14 mouse cellular contexts compared by ENCODE assay signal in the genomic region with DNA sequence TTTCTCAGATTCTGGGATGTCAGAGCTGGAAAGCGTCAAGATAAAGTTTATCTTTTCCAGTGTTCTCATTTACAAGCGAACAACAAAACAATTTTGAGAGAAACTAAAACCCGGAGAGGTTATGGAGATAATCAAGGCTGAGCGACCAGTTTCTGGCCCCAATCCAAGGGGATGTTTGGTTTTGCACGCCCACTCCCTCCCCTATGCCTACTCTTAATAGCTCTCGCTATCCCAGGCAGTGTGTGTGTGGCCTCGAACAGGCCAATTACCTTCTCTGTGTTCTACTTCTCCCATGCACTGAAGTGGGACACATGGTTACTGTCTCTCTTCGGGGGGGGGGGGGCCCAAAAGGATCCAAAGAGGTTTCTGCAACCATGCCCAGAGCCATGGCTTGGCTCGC.
DNase-seq lines count a peak whose midpoint lies in the region; ATAC-seq lines count a peak whose summit lies in the region.
"Had no signal": no experiment of that assay in that cellular context is flagged by ENCODE, and none has a peak within 500 bp of the region (broad histone marks: within the 10 kb centered on the region; RNA-seq: fewer than 3 reads in every experiment).

No protein-coding gene starts in this region.

- no peak overlapping the region for H3K9ac ChIP-seq in heart, embryonic 11.5 days (ENCODE audit: low read depth, low read length)
- no peak overlapping the region for H3K9ac ChIP-seq in liver, embryonic 11.5 days (ENCODE audit: low read depth, low read length)
- no peak overlapping the region for H3K9ac ChIP-seq in liver, embryonic 12.5 days
- H3K9ac ChIP-seq: liver, embryonic 13.5 days had no signal

- H3K27ac ChIP-seq in heart, embryonic 11.5 days (ENCODE audit: low read depth, low read length), result no peak overlapping the region
- H3K27ac ChIP-seq in liver, embryonic 11.5 days (ENCODE audit: low read depth, low read length), result no peak overlapping the region
- H3K27ac ChIP-seq in liver, embryonic 12.5 days, result no peak overlapping the region
- H3K27ac ChIP-seq: liver, embryonic 13.5 days; macrophage had no signal

- peak overlapping the region; percentile 14; the same call in 1 of the 2 replicates for H3K4me2 ChIP-seq in heart, embryonic 11.5 days
- H3K4me2 ChIP-seq in liver, embryonic 11.5 days, result no peak overlapping the region
- H3K4me2 ChIP-seq in liver, embryonic 12.5 days, result no peak overlapping the region
- H3K4me2 ChIP-seq: liver, embryonic 13.5 days had no signal

- H3K36me3 ChIP-seq in heart, embryonic 11.5 days (ENCODE audit: control insufficient read depth, insufficient read depth, low read length), result no peaks in the 10 kb centered on the region
- H3K36me3 ChIP-seq in liver, embryonic 11.5 days (ENCODE audit: control insufficient read depth, insufficient read depth, low read length), result no peaks in the 10 kb centered on the region
- H3K36me3 ChIP-seq in liver, embryonic 12.5 days, result no peaks in the 10 kb centered on the region
- H3K36me3 ChIP-seq: liver, embryonic 13.5 days had no signal

- WGBS in heart, embryonic 11.5 days (ENCODE audit: insufficient replicate concordance), result 33% methylated on average over 9 of the region's 9 CpGs
- 56% methylated on average over 9 of the region's 9 CpGs for WGBS in liver, embryonic 11.5 days
- WGBS in liver, embryonic 12.5 days (ENCODE audit: insufficient replicate concordance), result 50% methylated on average over 9 of the region's 9 CpGs

- intact Hi-C loops in heart, postnatal 10 days (cut with DNase I), result no loop called here

- H3K9me3 ChIP-seq in heart, embryonic 11.5 days (replicated peaks; ENCODE audit: control insufficient read depth, low read length), result no peaks in the 10 kb centered on the region
- H3K9me3 ChIP-seq in liver, embryonic 11.5 days (ENCODE audit: control insufficient read depth, low read length), result no peaks in the 10 kb centered on the region
- 0 out of 2 replicates have a peak, but pooled peaks cover 3% of the 10 kb centered on the region for H3K9me3 ChIP-seq in liver, embryonic 12.5 days (replicated peaks)
- H3K9me3 ChIP-seq: liver, embryonic 13.5 days had no signal

- H3K27me3 ChIP-seq in heart, embryonic 11.5 days (ENCODE audit: control insufficient read depth, insufficient read depth, low read length), result no peaks in the 10 kb centered on the region
- H3K27me3 ChIP-seq in liver, embryonic 11.5 days (replicated peaks; ENCODE audit: control insufficient read depth, insufficient read depth, low read length), result no peaks in the 10 kb centered on the region
- H3K27me3 ChIP-seq in liver, embryonic 12.5 days (replicated peaks), result no peaks in the 10 kb centered on the region
- H3K27me3 ChIP-seq: liver, embryonic 13.5 days had no signal

- H3K4me1 ChIP-seq in heart, embryonic 11.5 days (ENCODE audit: control insufficient read depth, insufficient read depth, low read length), result peaks cover 19% of the 10 kb centered on the region
- 0 out of 2 replicates have a peak, but pooled peaks cover 2% of the 10 kb centered on the region for H3K4me1 ChIP-seq in liver, embryonic 11.5 days (replicated peaks; ENCODE audit: control insufficient read depth, insufficient read depth, low read length)
- H3K4me1 ChIP-seq in liver, embryonic 12.5 days, result peaks cover 16% of the 10 kb centered on the region; the same call in 1 of the 2 replicates

- no peak for DNase-seq in heart, postnatal 10 days
- DNase-seq in liver, embryonic 11.5 days (ENCODE audit: low spot score), result no peak
- DNase-seq in retina, postnatal 1 day, result peak; percentile 81
- no peak for DNase-seq in retina, embryonic 14.5 days (ENCODE audit: low spot score)
- no peak for DNase-seq in thymus, postnatal 10 days (ENCODE audit: low spot score in 2 of 2)
- DNase-seq: cerebellum, adult 11 months; cerebellum, postnatal 25 days; gastrocnemius, postnatal 14 days; kidney, adult 9 months; layer of hippocampus, postnatal 36 days; liver, embryonic 13.5 days had no signal

- ATAC-seq in heart, embryonic 11.5 days (replicated peaks; ENCODE audit: insufficient number of reproducible peaks, low FRiP score, low TSS enrichment), result no peak
- peak; percentile 49; the same call in 1 of the 2 replicates for ATAC-seq in liver, embryonic 11.5 days (replicated peaks; ENCODE audit: low FRiP score)
- ATAC-seq in liver, embryonic 12.5 days, result no peak

- no peak overlapping the region for H3K4me3 ChIP-seq in heart, embryonic 11.5 days (ENCODE audit: low read depth, low read length)
- no peak overlapping the region for H3K4me3 ChIP-seq in liver, embryonic 11.5 days (ENCODE audit: low read depth, low read length)
- H3K4me3 ChIP-seq in liver, embryonic 12.5 days, result no peak overlapping the region
- H3K4me3 ChIP-seq: liver, embryonic 13.5 days had no signal
